Mouse (Mus musculus) erythroblast, embryonic 14.5 days (primary cell): ENCODE results near the gene Tnpo2.

Experiments
- GATA1 ChIP-seq: IDR thresholded peaks from 2 replicates; pipeline ENCODE4 v1.6.1; 2012; ENCODE audit warnings: low read length, inconsistent platforms, mixed read lengths
- TAL1 ChIP-seq: IDR thresholded peaks from 3 replicates; pipeline ENCODE4 v1.6.1; 2012; ENCODE audit warnings: low read length, inconsistent platforms, mixed read lengths

GRCm38 (mm10) chr8:85034764-85035163 lies 2.0 kb upstream of the Tnpo2 start:
- no peak for TF ChIP-seq GATA1
- TF ChIP-seq TAL1: no peak
